Mouse (Mus musculus): Measurements from ENCODE around the gene Dlg1.
A peak's percentile ranks its signal among the peaks of the same experiment; 100 is the strongest.

The Dlg1 gene

DNA sequence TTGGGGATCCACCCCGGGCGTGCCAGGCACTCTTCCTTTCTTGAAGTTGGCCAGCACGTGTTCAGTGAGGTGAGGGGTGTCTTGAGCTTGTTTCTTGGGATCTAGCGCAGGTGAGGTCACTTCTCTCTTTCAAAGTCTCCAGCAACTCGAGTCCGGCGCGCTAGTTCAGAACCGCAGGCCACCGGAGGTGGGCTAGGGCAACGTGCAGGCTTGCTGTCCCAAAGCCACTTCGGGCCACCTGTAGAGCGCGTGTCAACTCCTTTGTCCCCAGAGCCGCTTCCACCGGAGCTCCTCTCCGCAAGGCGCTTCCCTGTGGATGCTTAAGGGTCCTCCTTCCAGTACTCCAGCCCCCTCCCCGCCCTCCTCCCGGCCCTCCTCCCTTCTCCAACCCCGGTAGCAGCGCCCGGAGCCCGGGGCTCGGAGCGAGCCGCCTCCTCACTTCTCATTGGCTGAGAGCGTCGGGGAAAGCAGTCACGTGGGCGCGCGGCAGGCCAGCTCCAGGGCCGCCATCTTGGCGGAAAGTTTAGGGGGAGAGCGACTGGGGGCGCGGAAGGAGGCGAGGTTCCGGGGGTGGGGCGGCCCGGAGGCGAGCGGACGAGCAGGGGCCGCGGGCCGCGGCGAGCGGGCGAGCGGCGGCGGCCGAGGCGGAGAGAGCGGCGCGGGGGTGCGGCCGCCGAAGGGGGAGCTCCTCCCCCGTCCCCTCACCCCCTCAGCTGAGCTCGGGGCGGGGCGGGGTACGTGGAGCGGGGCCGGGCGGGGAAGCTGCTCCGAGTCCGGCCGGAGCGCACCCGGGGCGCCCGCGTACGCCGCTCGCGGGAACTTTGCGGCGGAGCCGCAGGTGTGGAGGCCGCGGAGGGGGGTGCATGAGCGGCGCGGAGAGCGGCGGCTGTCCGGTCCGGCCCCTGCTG lies at the start of gene Dlg1:
Gene Dlg1, plus strand, starts transcription at position 65 of the 908 bp plus-strand sequence.
- peak; percentile 96 for DNase-seq

DNA sequence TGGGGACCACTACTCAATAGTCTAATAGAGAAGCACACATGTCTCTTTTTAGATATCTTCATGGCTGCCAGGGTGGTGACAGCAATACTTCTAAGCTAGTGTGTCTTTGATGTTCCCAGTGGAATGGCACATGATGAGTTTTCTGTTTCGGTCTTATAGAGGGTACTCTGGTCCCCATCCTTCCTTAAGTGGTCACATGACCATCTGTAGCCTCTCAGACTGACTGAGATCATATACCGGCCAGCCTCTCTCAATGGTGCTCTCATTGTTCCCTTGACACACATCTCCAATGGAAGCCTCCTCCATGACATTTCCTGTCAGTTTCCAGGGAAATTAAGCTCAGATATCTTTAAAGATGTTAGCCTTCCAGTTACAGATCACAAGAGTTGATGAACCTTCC lies 46.9 kb upstream of the Dlg1 start:
- DNase-seq, result no peak

DNA sequence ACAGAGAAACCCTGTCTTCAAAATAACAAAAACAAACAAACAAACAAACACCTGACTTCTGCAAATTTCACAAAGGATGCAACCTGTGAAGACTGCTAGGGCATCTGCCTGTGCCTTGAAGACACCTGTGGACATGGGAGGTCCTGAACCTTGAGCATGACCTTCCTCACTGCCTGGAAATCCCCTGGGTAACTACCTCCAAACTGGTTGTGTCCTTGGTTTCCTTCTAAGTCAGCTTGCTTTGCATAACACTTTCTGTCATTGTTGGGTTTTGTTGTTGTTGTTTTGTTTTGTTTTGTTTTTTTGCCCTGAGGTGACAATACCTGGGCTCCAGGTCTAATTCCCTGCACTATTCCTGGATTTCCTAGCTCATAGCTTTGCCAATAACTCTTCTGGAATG lies 46.1 kb upstream of the Dlg1 start:
- DNase-seq, result no peak

DNA sequence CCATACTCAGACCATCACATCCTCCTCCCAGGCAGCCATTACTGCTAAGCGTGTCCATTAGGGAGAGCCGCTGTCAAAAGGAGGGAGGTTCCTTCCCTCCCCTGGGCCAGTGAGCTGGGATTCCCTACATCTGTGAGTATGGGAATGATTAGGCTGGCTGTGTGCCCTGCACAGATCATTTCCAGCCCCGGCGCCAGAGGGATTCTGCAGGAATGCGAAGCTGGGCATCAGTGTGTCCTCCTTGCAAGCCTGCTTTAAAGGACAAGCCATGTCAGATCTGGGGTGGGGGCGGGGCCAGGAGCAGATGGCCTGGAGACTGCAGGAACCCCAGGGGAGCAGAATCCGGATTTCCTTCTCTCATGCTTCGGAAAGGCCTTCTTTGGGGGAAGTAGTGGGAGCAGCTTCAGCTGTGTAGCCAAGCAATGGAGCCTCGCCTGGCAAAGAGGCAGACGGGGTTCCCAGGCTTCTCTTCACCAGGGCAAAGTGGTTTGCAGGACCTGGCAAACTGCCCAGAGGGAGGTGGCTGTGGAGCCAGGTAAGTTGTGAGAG lies 45.3 kb upstream of the Dlg1 start:
- DNase-seq, result peak; percentile 82

DNA sequence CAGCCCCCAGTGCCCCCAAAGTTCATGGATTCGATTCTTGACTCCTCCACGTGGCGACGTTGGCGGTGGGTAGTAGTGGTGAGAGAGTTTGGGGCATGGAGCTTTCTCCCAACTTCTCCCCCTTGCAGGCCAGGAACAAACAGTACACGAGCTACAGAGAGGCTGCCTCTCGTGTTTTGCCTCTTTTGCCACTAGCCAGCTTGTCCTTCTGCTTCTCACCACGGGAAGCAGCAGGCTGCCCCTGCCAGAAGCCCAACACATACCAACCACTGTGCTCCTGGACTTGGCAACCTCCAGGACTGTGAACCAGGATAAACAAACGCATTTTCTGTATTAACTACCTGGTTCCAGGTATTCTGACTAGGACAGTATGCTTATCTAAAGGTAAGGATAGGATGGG lies 44.6 kb upstream of the Dlg1 start:
- no peak for DNase-seq

DNA sequence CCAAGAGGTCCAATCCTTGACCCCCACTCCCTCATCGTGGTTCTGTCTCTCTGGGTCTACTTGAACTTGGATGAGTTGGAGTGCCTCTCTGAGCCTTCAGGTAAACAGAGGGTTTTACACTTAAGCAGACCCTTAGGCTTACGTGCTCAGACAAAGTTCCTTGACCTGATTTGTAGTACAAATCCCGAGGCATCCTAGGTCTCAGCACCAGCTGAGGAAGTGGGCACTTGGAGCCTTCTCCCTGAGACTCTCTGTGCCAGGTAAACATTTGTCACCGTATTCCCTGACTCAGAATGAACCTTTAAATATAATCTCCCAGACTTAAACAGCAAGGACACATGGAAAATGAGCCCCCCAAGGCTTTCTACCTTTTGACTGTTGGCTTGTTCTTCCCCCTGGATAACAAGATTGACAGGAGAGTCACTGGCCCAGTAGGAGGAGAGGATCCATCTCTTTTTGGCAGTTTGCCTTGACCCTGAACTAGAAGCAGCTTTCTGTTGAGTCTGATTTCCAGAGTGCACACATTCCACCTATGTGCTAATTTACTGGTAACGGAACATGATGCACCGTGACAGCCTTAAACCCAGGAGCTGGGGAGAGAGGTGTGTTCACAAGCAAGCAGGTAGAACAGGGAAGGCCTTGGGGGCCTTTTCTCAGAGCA lies 43.4 kb upstream of the Dlg1 start:
- no peak for DNase-seq

DNA sequence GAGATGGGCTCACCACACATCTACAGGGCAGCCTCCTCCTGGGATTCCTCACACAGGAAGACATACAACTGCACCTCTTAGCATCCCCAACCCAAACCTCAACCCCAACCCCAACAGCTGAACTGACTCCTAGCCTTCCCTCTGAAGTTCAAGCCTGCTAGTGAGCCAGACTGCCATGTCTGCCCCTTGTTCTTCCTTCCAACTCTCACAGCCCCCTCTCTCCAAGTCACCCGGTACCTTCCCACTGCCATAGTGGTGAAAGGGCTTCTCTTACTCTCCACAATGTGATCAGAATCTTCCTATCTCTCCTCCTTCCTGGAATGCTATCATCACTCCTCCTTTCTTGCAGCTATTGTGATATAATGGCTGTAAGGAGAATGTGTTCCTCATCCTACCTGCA lies 40.9 kb upstream of the Dlg1 start:
- no peak for DNase-seq

DNA sequence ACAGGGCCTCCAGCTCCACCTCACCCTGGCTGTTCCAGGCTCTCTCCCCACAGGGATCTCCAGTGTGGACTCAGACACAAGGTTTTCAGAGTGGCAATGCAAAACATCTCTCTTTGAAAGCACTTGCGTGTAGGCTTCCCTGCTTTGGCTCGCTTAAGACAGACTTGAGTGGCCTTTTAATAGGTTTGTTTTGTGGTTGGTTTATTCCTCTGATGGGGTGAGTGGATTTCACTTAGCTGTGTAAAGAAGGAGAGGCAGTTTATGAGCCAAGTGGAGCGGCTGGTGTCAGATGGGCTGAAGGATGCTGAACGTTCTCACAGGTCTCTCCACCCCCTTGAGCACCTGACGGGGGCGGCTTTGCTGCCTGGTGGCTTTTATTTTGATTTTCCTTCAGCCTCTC lies 40.1 kb upstream of the Dlg1 start:
- no peak for DNase-seq

DNA sequence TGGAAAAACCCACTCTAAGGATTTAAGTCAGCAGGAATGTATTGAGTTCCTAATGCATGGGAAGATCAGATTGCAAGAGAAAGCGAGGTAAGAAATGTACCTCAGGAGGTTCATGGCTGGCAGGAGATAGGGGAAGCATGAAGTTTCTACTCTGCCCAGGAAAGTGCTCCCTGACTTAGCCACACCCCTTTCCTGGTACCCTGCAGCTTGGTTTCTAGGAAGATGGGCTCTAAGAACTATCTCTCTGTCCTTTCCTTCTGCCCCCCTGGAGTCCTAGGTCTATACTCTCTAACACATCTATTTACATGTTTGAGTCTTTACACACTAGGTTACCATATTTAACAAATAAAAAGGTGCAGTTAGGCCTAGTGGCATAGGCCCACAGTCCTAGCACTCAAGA lies 38.5 kb upstream of the Dlg1 start:
- no peak for DNase-seq

DNA sequence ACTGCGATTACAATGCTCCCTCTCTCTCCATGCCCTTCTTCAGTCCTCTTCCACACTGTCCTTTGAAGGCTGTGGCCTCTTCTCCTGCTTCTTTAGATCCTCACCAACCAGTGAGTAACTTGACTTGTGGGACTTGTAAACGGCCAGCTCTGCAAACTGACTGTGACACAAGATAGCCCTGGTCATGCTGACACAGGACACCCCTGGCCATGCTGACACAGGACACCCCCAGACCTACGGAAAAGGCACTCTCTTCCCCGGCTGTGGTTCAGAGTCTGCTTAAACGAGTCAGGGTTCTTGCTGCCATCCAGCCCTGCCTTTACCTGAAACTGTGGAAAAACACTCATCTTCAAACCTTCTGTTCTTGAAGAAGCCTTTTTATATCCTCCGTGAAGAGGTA lies 36.9 kb upstream of the Dlg1 start:
- DNase-seq, result no peak

DNA sequence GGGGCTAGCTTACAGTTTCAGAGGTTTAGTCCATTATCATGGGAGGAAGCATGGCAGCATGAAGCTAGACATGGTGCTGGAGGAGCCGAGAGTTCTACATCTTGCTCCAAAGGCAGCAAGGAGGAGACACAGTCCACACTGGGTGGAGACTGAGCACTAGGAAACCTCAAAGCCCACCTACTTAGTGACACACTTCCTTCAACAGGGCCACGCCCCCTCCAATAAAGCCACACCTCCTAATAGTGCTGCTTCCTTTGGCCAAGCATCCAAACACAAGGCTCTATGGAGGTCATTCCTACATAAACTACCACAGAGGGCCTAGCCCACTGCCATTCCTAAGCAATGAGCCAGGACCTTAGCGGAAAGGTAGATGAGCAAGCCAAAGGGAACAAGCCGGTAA lies 32.9 kb upstream of the Dlg1 start:
- DNase-seq, result no peak

DNA sequence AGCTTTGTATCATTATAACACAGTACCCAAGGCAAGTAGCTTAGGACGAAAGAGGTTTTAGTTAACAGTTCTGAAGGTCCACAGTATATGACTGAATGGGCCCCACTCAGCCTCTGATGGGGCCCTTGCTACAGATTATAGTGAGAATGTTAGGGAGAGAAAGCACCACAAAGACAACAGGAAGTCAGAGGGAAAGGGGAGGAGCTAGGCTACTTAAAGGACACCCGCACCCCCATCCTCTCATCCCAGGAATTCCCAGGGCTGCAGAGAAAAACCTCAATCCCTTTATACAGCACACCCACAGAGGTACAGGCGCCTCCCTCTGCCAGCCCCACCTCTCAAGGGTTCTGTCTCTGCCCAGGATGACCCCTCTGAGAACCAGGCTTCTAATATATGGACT lies 32.2 kb upstream of the Dlg1 start:
- DNase-seq, result no peak

DNA sequence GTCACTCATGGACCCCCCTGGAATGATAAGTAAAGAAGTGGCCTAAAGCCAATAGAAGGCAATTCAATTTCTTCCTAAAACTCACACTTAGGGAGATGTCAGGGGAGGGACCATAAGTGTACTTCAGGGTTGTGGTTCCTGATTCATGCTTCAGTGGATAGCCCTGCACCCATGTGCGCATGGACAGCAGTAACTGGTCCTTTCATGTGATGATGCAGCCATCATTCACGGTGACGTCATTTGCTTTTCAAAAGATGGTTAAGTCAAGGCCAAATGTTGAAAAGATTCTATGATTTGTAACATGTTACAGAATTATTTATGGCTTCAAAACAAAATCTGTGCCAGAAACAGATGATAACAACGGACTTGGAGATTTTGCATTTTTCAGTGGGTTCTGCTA lies 28.9 kb upstream of the Dlg1 start:
- DNase-seq, result no peak

DNA sequence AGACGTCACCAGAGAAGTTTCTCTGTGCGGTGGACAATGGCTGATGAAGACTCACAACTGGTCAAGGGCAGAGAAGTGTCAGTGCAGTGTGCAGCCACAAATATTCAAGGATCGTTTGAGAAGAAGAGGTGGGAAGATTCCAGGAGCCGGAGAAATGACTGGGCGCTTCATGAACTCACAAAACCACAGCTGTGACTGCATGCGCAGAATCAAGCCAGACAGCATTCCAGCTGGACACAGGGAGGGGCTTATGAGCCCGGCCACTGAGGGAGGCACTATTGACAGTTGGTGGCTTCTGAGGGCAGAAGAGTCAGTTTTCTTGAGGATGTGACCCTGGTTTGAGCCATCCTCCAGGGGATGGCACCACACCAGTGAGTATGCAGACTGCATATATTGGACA lies 24.9 kb upstream of the Dlg1 start:
- peak; percentile 55 for DNase-seq

DNA sequence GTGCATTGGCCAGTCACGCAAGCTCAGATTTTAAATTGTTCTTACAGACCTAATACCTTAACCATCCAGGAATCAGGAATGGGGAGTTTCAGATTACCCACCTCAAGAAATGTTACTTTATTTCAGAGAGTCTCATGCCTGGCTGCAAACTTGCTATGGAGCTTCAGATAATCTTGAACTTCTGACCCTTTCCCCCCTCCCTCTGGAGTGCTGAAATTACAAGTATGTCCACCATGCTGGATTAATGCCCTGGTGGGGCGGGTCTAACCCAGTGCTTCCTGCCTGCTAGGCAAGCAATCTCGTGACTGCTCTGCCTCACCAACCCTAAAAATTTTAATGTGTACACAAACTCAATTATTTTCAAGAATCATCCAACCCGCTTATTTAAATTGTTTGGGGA lies 23.3 kb upstream of the Dlg1 start:
- DNase-seq, result no peak

DNA sequence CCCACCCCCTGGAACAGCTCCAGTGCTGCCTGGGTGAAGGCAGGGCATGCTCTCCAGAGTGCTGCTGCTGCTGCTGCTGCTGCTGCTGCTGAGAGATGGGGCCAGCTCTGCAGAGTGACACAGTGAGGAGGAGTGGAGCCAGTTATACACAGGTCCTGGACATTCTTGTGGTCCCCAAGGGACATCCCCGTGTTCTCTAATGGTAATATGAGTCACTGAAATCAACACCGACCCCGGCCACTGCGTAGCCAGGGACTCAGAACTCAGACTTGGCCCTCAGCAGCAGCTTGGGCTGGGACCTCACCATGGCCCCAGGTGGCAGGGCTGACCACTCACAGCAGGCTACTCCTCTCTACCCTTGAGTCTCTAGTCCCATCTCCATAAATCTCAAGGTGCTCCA lies 21.5 kb upstream of the Dlg1 start:
- no peak for DNase-seq

DNA sequence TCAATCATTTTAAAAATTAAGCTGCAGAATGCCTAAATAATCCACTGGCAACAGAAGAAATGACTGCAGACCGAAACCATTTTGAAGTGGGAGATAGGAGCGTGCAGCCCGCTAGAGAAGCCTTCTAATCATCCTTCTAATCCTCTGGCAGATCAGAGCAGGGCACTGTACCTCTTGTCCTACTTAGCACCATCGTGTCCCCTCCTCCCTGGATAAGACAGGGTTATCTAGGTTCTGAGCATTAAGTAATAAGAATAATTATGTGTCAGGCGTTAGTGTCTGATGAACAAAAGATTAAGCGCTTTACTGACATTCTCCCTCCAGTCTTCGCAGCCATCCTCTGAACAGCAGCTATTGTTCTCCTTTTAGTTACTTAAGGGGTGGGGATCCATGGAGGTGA lies 16.0 kb upstream of the Dlg1 start:
- peak; percentile 59 for DNase-seq

DNA sequence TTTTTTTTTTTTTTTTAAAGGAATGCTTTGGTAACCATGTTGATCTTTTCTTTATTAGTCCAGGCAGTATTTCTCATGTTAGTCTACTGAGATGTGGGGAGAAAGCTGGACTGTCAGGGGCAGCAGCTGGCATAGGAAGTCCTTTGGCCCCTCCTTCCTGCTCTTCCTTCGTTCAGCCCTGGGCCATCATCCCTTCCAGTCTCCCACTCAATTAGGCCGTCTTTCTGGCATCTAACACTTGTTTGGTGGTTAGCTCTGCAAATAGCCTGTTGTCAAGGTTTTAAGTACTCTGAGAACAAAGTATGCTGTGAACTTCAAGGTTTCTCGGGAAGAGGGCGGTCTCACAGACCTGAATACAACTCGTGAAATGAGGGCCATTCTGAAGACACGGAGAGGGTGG lies 12.5 kb upstream of the Dlg1 start:
- peak; percentile 48 for DNase-seq

DNA sequence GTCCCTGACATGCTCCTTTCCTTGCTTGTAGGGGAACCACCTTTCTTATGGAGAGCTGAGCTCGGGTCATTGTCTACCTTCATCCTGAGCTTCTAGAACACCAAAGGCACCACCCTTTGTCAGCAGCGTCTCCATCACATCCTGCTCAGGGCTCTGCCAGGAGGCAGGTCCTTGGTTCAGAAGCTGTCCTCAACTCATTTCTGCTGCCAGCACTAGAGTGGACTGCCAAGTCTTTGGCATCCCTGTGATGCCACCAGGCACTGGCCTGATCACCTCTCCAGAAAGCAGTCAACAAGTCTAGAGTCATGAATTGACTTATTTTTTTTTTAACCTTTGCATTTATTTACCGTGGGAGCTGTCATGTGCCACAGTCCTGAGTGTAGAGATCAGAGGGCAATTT lies 11.7 kb upstream of the Dlg1 start:
- DNase-seq, result no peak

DNA sequence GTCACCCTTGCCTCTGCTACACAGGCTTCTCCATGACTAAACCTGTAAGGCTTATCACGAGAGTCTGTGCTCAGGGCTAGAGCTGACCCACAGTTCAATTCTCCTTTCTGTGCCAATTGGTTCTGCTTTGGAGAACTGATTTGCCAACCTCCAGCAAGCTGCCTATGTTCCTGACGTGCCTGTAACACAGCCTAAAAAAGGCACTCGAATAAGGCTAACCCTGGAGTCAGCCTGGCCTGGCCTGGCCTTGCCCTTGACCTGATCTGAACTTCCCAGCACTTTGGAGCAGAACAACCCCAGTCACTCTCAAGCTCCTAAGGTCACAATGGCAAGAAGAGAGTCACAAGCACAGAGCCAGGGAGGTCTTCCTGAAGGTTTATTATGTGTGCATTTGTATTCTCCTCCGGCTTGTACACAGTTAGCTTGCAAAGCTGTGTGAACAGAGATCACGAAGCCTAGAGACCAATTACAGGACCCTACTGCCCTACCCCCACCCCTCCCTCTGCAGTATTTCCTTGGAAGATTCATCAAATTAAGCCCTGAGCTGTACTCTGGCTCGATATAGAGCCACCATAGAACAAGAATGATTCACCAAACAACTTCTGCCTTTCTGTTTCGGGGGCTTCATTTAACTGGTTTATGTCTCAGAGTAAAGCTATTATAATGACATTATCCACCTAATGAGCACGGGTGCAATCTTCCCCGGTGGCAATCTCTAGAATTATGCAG lies 11.0 kb upstream of the Dlg1 start:
- DNase-seq, result peak; percentile 38

DNA sequence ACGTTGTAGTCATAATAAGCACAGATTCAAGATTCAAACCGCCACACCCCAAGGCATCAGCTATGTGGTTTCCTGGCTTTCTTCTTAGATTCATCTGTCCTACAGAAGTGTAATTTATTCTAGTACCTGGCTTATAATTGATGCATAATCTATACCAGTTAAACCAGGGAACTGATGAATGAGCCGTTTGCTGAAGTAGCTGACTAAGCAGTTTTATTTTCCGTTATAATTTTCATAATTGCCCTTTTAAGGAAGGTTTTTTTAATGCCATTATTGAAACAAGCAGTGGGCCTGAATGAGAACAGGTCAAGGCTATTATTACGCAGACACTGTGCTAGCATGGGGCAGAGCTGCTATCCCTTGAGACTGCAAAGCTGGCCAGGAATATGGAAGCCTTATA lies 9.6 kb upstream of the Dlg1 start:
- no peak for DNase-seq

DNA sequence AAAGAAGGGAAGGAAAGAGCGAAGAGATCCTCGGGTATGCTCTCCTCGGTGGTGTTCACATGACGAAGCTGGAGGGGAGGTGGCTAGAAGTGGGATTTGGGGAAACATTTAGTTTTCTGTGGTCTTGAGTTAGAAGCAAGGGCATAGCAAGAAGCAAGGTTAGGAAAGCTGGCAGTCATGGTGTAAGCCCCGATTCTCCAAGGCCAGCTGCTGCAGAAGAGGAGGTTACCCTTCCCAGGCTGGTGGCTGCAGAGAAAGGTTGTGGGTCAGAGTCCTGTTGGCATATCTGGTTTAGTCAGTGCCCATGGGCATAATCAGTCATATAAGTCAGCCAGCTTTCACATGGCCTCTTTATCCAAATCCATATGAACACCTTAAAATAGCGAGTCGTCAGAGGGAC lies 9.2 kb upstream of the Dlg1 start:
- no peak for DNase-seq

DNA sequence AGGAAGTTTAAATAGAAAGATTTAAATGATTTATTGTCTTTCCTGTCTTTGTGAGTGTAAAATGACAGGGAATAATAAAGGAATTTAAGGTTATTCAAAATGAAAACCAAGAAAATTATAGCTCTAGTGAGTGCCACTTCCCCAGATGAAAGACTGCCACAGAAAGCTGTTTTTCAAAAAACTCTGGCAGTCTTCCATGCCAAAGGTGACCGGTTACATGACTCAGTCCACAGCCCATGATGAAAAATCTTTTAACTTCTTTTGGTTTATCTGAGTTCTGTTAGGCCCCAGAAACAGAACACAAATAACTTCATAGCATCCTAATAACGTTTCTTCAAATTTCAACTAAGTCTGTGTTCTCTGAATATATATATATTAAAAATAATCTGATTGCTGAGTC lies 7.7 kb upstream of the Dlg1 start:
- DNase-seq, result no peak

DNA sequence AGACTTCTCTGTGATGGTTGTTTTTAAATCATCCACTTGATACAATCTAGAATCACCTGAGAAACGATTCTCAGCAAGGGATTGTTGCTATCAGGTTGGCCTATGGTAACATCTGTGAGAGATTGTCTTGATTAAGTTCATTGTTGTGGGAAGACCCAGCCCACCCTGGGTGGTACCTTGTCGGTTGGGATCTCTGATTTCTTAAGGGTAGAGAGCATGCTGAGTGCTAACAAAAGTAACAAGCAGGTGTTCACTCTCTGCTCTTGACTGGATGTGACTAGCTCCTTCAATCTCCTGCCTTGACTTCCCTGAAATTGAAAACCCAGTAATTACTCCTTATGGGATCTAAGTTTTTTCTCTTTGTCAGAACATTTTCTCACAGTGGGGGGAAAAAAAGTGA lies 5.7 kb upstream of the Dlg1 start:
- DNase-seq, result no peak
